Mouse (Mus musculus) heart, embryonic 11.5 days (tissue): ENCODE results near the gene Cldn18. TPM values are rescaled to one million over a fixed set of nuclear protein-coding genes. Genes with fewer than 3 reads are reported as not detected.

Experiments used
- ATAC-seq: fragments of 200-750 bp; cut with Nextera tagmentation; replicated peaks from 2 replicates; pipeline ENCODE4 v1.8.0; 2017; ENCODE audit warnings: moderate library complexity; ENCODE audit not compliant: insufficient number of reproducible peaks, low FRiP score, low TSS enrichment
- H3K27ac ChIP-seq: fragments of 300-500 bp; sonication (generic); 2 replicates; pipeline ENCODE4 v1.5.1; 2014; ENCODE audit warnings: mild to moderate bottlenecking, low read depth, low read length
- H3K27me3 ChIP-seq: fragments of 300-500 bp; sonication (generic); 2 replicates; pipeline ENCODE4 v1.6.1; 2014; ENCODE audit warnings: mild to moderate bottlenecking, low read length, mixed read lengths; ENCODE audit not compliant: control insufficient read depth, insufficient read depth
- H3K36me3 ChIP-seq: fragments of 300-500 bp; sonication (generic); 2 replicates; pipeline ENCODE4 v1.6.1; 2014; ENCODE audit warnings: mild to moderate bottlenecking, low read length, moderate library complexity, mixed read lengths; ENCODE audit not compliant: control insufficient read depth, insufficient read depth
- H3K4me1 ChIP-seq: fragments of 300-500 bp; sonication (generic); 2 replicates; pipeline ENCODE4 v1.6.1; 2014; ENCODE audit warnings: low read length; ENCODE audit not compliant: control insufficient read depth, insufficient read depth
- H3K4me2 ChIP-seq: fragments of 300-500 bp; sonication (generic); 2 replicates; pipeline ENCODE4 v1.6.1; 2014; ENCODE audit warnings: mild to moderate bottlenecking, moderate library complexity
- H3K4me3 ChIP-seq: fragments of 300-500 bp; sonication (generic); 2 replicates; pipeline ENCODE4 v1.5.1; 2014; ENCODE audit warnings: low read depth, low read length
- H3K9ac ChIP-seq: fragments of 300-500 bp; sonication (generic); 2 replicates; pipeline ENCODE4 v1.6.1; 2014; ENCODE audit warnings: mild to moderate bottlenecking, low read depth, low read length, moderate library complexity
- H3K9me3 ChIP-seq: fragments of 300-500 bp; sonication (generic); replicated peaks from 2 replicates; pipeline ENCODE4 v1.6.1; 2016; ENCODE audit warnings: low read length; ENCODE audit not compliant: control insufficient read depth
- WGBS: fragments of 180-500 bp; shearing (Covaris S2); extraction: QIAGEN DNeasy Blood & Tissue Kit; methylation state at CpG from one replicate; pipeline ENCODE4 v1.1.7; 2014; ENCODE audit not compliant: insufficient replicate concordance; 5-methylcytosine and 5-hydroxymethylcytosine counted together
- polyA plus RNA-seq: library from polyadenylated mRNA; unstranded; fragments of >200 nt; fragmentation: Nextera tagmentation; extraction: Ambion mirVana; gene quantifications from 2 replicates; pipeline ENCODE4 v1.2.1, GENCODE M21; 2014

The Cldn18 gene
- polyA plus RNA-seq, 1 experiment from 2014 or later: 0.13 TPM

DNA sequence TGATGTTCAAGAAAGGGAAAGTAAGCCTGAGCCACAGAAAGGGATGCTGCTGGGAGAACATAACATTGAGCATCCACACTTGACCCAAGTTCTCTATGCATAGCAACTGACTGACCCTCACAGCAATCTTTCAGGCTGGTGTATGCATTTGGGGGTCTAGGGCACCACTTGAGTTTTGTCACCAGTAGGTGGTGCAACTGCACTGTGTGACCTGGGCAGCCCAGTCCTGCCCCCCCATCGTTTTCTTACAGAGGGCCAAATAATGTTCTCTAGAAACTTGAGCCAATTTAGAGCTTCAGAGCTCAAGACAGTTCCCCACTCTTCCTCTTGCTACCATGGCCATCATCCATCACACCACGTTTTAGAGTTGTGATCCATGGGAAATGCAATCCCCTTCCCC is 45.5 kb downstream of the Cldn18 start:
- WGBS: 22% methylated on average over 2 of the region's 2 CpGs
- Histone ChIP-seq H3K4me2 (no peak overlapping the region), H3K4me1 (no peaks in the 10 kb centered on the region), H3K4me3 (no peak overlapping the region), H3K9me3 (peaks cover 3% of the 10 kb centered on the region; the same call in 1 of the 2 replicates), H3K36me3 (peaks cover 24% of the 10 kb centered on the region), H3K27me3 (no peaks in the 10 kb centered on the region), H3K9ac (no peak overlapping the region), H3K27ac (no peak overlapping the region)
- ATAC-seq: no peak

DNA sequence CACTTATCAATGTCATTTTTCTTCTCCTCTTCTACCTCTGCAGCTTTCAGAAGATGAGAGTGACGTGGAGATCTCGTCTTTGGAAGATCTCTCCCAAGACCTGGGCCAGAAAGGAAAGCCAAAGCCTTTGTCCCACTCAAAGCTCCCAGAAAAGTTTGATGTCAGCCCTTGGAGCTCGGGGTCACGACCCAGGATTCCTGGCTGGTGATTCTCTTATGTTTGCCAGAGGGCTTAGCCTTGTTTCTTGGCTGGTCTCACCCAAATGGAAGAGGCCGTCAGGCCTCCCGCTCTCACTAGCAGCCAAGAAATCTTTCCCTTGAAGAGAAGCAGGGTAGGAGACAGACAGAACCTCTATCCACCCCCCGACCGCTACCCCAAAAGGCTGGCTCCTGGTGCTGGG is 49.5 kb downstream of the Cldn18 start:
- H3K36me3 ChIP-seq: peaks cover 36% of the 10 kb centered on the region
- H3K9me3 ChIP-seq: peaks cover 3% of the 10 kb centered on the region; the same call in 1 of the 2 replicates
- no peak overlapping the region for H3K4me2 ChIP-seq
- no peak overlapping the region for H3K4me3 ChIP-seq
- no peak overlapping the region for H3K9ac ChIP-seq
- no peaks in the 10 kb centered on the region for H3K27me3 ChIP-seq
- ATAC-seq: no peak
- WGBS: 82% methylated on average over 8 of the region's 8 CpGs
- H3K4me1 ChIP-seq: no peaks in the 10 kb centered on the region
- H3K27ac ChIP-seq: no peak overlapping the region

DNA sequence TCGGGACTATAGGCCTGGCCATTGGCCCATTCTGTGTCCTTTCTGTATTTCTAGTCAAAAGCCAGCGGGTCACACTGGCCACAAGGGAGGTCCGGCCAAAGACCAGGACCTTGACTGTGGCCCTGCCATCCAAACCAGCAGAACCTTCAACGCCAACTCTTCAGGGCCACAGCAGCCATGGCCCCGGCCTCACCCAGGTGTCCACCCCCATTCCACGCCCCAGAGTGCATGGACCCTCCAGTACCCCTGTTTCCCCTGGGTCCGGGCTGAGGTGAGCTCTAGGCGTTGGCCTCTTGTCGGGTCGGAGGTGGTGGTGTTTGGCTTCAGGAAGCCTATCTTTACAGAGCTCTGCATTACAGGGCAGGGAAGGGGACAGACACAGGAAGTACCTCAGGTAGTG is 54.2 kb downstream of the Cldn18 start:
- 84% methylated on average over 10 of the region's 10 CpGs for WGBS
- ATAC-seq: no peak
- H3K36me3 ChIP-seq: peaks cover 21% of the 10 kb centered on the region

DNA sequence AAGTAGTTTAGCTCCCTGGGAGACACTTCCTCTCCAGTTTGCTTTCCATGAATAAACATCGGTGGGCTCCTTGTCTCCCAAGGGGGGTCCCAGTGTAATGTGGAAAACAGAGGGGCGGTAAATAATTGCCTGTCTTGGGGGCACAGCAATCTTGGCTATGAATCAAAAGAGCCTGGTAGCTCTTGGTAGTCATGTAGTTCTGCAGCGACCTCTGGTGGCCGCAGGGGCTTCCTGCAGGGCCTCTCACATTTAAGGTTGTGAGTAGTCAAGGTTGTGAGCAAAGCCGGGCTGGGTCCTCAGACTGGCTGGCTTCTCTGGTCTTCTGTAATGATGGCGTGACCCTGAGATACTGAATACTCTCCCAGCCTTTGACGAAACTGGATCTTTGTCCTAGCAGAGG is 54.7 kb downstream of the Cldn18 start:
- no peaks in the 10 kb centered on the region for H3K27me3 ChIP-seq
- H3K36me3 ChIP-seq: peaks cover 16% of the 10 kb centered on the region
- no peak overlapping the region; the same call in 1 of the 2 replicates for H3K4me2 ChIP-seq
- no peak overlapping the region for H3K9ac ChIP-seq
- H3K9me3 ChIP-seq: no peaks in the 10 kb centered on the region
- WGBS: 31% methylated on average over 7 of the region's 7 CpGs
- H3K4me1 ChIP-seq: no peaks in the 10 kb centered on the region
- ATAC-seq: no peak
- peak overlapping the region; percentile 57; the same call in 1 of the 2 replicates for H3K27ac ChIP-seq
- no peak overlapping the region for H3K4me3 ChIP-seq

More for the DNA sequence above, 54.2 kb downstream of the Cldn18 start:
- no peak overlapping the region for H3K4me2 ChIP-seq
- no peak overlapping the region for H3K4me3 ChIP-seq
- no peak overlapping the region for H3K27ac ChIP-seq
- no peaks in the 10 kb centered on the region for H3K27me3 ChIP-seq
- no peaks in the 10 kb centered on the region for H3K4me1 ChIP-seq
- no peaks in the 10 kb centered on the region for H3K9me3 ChIP-seq
- no peak overlapping the region for H3K9ac ChIP-seq

DNA sequence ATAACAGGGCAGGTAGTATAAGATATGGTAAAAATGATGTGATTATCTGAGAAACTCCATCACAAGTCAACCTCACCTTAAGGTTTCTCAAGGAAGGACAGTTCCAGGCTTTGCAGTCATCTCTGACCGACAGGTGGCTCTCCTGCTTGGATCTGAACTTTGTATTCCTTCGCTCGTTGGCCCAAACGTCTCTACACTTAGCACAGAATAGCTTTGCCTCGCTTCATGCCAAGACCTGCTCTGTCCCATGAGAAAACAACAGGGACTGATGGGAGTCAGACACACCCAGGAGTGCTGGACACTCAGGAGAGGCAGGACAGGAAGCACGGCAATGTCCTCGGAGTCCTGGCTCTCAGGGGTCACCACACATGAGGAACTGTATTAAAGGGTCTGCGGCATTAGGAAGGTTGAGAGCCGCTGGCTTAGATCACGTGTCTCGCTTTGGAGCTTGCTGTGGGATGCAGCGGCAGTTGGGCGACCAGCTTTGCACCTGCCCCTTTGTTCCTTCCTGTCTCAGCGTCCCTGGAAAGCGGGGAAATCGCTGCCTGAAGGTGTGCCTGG is 55.4 kb downstream of the Cldn18 start:
- H3K4me3 ChIP-seq: no peak overlapping the region
- no peak for ATAC-seq
- H3K36me3 ChIP-seq: peaks cover 12% of the 10 kb centered on the region
- no peaks in the 10 kb centered on the region for H3K4me1 ChIP-seq
- WGBS: 78% methylated on average over 16 of the region's 16 CpGs
- peak overlapping the region; percentile 57; the same call in 1 of the 2 replicates for H3K27ac ChIP-seq
- H3K4me2 ChIP-seq: no peak overlapping the region
- H3K9me3 ChIP-seq: no peaks in the 10 kb centered on the region
- no peaks in the 10 kb centered on the region for H3K27me3 ChIP-seq
- H3K9ac ChIP-seq: no peak overlapping the region

DNA sequence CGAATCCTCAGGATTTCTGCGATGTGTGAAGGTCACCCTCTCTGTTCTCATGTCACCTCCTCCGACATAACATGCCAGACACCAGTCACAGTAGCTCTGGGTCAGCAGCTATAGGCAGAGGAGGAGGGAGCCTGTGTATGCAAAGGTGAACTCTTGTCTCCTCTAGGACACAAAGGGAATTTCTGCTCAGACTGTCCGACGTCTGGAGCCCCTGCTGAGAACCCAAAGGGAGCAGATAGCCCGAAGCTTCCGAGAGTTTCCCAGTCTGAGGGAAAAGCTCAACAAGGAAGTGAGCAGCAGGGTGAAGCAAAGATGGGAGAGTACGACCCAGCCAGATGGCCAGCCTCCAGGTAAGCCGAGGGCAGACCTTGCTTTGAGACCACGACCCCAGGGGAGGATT is 56.3 kb downstream of the Cldn18 start:
- Histone ChIP-seq H3K27ac (no peak overlapping the region), H3K9me3 (no peaks in the 10 kb centered on the region)

DNA sequence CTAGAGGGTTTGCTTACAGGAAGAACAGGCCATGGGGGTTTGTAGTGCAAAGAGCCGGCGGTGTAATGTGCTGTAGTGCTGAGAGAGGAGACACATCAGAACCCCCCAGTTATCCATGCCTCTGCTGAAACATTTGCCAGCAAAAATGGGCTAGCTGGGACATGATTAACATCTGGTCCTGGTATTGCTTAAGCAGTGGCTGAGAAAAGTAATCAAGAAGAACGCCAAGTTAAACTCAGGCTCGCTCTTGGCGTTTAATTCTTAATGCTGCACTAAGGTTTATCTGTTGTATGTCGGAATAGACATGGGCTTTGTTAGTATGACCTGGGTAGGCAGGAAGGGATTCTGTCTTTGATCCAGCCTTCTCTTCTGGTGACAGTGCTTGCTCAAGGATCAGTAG is 71.0 kb downstream of the Cldn18 start:
- H3K27ac ChIP-seq: no peak overlapping the region
- no peak overlapping the region for H3K4me3 ChIP-seq
- H3K4me1 ChIP-seq: no peaks in the 10 kb centered on the region
- H3K27me3 ChIP-seq: no peaks in the 10 kb centered on the region
- peaks cover 30% of the 10 kb centered on the region for H3K36me3 ChIP-seq
- ATAC-seq: no peak
- H3K9ac ChIP-seq: no peak overlapping the region
- no peak overlapping the region for H3K4me2 ChIP-seq
- 89% methylated on average over 6 of the region's 6 CpGs for WGBS
- no peaks in the 10 kb centered on the region for H3K9me3 ChIP-seq

More for the DNA sequence above, 56.3 kb downstream of the Cldn18 start:
- 69% methylated on average over 10 of the region's 10 CpGs for WGBS
- no peaks in the 10 kb centered on the region for H3K27me3 ChIP-seq
- H3K4me3 ChIP-seq: no peak overlapping the region
- no peak overlapping the region for H3K4me2 ChIP-seq
- peaks cover 17% of the 10 kb centered on the region for H3K36me3 ChIP-seq
- no peak overlapping the region for H3K9ac ChIP-seq
- H3K4me1 ChIP-seq: no peaks in the 10 kb centered on the region
- ATAC-seq: no peak

DNA sequence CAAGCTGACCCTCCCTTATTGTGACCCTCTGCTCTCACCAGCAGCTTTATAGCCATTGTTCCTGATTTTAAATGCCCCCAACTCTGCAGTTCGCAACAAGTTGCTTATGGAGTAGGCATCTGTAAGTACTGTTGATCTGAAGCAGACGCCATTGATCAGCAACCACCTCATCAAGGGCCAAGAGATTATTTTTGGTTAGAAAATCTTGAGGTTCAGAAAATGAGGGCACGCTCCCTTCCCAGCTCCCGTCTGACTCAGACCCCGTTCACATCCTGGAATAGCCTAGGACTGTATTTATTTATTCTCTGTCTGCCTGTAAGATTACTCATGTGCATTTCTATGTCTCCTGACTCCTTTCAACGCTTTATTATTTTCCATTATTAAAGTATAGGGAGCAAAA is 71.7 kb downstream of the Cldn18 start:
- no peak overlapping the region for H3K4me3 ChIP-seq
- no peaks in the 10 kb centered on the region for H3K27me3 ChIP-seq
- no peak overlapping the region for H3K27ac ChIP-seq
- H3K9me3 ChIP-seq: no peaks in the 10 kb centered on the region
- H3K36me3 ChIP-seq: peaks cover 26% of the 10 kb centered on the region
- ATAC-seq: no peak
- H3K4me2 ChIP-seq: no peak overlapping the region
- WGBS: 87% methylated on average over 6 of the region's 6 CpGs
- no peaks in the 10 kb centered on the region for H3K4me1 ChIP-seq
- no peak overlapping the region for H3K9ac ChIP-seq

DNA sequence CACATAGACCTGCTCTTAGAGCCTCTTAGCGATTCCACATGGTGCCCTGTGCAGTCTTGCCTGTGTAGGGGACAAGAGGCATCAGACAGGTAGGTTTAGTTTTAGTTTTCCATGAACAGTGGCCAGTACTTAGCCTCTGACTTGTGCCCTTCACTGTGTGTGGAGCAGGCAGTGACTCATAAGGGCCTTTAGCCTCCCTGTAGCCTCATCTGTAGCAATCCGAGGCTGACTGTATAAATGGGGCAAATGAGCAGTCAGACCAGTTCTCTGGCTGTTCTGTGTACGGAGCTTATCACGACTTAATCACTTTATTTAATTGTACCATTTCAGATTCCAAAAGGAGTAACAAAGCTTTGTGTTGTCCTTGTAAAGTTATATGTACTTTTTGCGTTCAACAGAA is 77.1 kb downstream of the Cldn18 start:
- Histone ChIP-seq H3K9me3 (no peaks in the 10 kb centered on the region), H3K27ac (no peak overlapping the region), H3K4me2 (no peak overlapping the region), H3K27me3 (no peaks in the 10 kb centered on the region), H3K4me1 (no peaks in the 10 kb centered on the region), H3K9ac (no peak overlapping the region), H3K36me3 (peaks cover 27% of the 10 kb centered on the region), H3K4me3 (no peak overlapping the region)
- WGBS: 91% methylated on average over 5 of the region's 5 CpGs
- no peak for ATAC-seq
